Mouse (Mus musculus): ENCODE data around the gene Islr2.

The Islr2 gene

GRCm38 (mm10) chr9:58153095-58153494 is 51.0 kb downstream of the Islr2 start:
- DNase-seq (ENCODE audit: low read depth, low spot score): no peak

DNA sequence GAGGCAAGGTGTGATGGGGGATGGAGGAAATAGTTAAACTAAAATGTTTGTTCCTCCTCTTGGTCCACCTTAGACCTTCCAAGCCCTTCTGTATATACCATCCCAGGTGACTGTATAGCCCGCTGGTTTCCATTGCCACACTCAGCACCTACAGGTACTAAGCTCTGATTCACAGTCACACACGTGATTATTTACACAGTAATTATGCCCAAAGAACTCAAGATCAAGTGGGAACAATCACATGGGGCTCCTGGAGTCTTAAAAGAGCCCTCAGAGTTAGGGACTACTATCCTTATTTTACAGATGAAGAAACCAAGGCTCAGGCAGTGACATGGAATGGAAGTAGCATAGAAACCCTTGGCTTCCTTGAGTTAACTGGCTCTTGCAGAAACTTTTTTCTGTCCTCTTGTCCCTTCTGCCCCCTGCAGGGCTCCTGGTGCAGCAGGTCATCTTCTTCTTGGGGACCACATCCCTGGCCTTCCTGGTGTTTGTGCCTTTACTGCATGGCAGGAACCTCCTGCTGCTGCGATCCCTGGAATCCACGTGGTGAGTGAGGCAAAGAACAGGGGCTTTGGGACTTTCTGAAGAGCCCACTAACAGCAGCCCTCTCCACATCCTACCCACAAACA is 53.3 kb downstream of the Islr2 start:
- DNase-seq (ENCODE audit: low read depth, low spot score): no peak

- DNase-seq (ENCODE audit: low read depth, low spot score): no peak
These were observed 55.3 kb downstream of the Islr2 start for GRCm38 (mm10) chr9:58148806-58149205.
